ENCODE assay signal across 11 mouse cellular contexts in the genomic region with DNA sequence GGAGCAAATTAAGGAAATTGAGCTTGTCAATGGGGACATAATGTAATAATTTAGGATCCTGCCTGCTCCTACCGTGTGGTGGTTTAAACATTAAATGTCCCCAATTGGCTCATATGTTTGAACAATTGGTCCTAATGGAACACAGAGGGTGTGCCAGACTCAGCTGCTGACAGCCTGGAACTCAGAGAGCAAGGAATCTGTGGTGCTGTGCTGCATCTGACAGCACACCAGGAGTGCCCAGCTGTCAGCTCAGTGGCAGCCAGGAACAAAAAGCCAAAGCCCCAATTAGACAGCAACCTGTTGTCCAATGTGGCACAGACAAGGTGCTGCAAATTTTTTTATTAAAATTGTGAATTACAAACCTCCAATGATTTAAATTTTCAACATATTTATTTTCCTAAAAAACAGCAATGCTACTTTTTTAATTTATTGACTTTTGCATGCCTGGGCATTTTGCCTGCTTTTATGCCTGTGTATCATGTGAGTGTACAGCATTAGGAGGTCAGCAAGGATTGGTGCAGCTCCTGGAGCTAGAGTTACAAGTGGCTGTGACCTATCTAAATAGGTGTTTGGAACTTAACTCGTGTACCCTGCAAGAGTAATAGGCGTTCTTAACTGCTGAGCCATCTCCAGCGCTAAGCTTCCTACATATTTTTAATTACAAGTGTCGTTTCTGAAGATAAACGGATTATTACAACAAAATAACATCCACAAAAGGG.
A peak's percentile ranks its signal among the peaks of the same experiment; 100 is the strongest.
DNase-seq lines count a peak whose midpoint lies in the region; ATAC-seq and TF ChIP-seq lines count a peak whose summit lies in the region.
"Had no signal": no experiment of that assay in that cellular context is flagged by ENCODE, and none has a peak within 500 bp of the region (broad histone marks: within the 10 kb centered on the region; RNA-seq: fewer than 3 reads in every experiment).

No protein-coding gene starts in this region.

- 68% methylated on average over 6 of the region's 6 CpGs for WGBS in neural tube, embryonic 11.5 days
- 64% methylated on average over 6 of the region's 6 CpGs for WGBS in hindbrain, embryonic 13.5 days
- 86% methylated on average over 6 of the region's 6 CpGs for WGBS in thymus, adult 2 months
- WGBS in kidney, embryonic 15.5 days: 64% methylated on average over 6 of the region's 6 CpGs

- no peak overlapping the region for H3K4me2 ChIP-seq in neural tube, embryonic 11.5 days (ENCODE audit: low read depth)
- H3K4me2 ChIP-seq in hindbrain, embryonic 13.5 days: no peak overlapping the region
- no peak overlapping the region for H3K4me2 ChIP-seq in kidney, embryonic 15.5 days

- no peaks in the 10 kb centered on the region for H3K36me3 ChIP-seq in neural tube, embryonic 11.5 days (ENCODE audit: control insufficient read depth, insufficient read depth, low read length)
- H3K36me3 ChIP-seq in hindbrain, embryonic 13.5 days: no peaks in the 10 kb centered on the region
- no peaks in the 10 kb centered on the region for H3K36me3 ChIP-seq in thymus, adult 2 months (ENCODE audit: control insufficient read depth, insufficient read depth, low read length)
- H3K36me3 ChIP-seq in kidney, embryonic 15.5 days: no peaks in the 10 kb centered on the region

- ATAC-seq in neural tube, embryonic 11.5 days (ENCODE audit: insufficient read depth, low FRiP score, low TSS enrichment): peak; percentile 68
- ATAC-seq in hindbrain, embryonic 13.5 days (ENCODE audit: low FRiP score): peak; percentile 89
- no peak for ATAC-seq in kidney, embryonic 15.5 days (replicated peaks; ENCODE audit: low FRiP score)

- H3K9ac ChIP-seq in neural tube, embryonic 11.5 days (ENCODE audit: low read length): no peak overlapping the region
- no peak overlapping the region for H3K9ac ChIP-seq in hindbrain, embryonic 13.5 days
- H3K9ac ChIP-seq in kidney, embryonic 15.5 days: no peak overlapping the region

- peak; percentile 19 for DNase-seq in neural tube, embryonic 11.5 days (ENCODE audit: low spot score)
- no peak for DNase-seq in neural tube, embryonic 10.5 days (ENCODE audit: extremely low spot score, low spot score)
- peak; percentile 22 to 24 for DNase-seq in layer of hippocampus, postnatal 25 days (ENCODE audit: extremely low spot score in 1 of 2, low spot score in 1 of 2)
- DNase-seq in adrenal gland, postnatal 14 days: no peak
- no peak for DNase-seq in thymus, adult 2 months
- DNase-seq: heart, postnatal 4 days; lung, adult 2 months had no signal

- TF ChIP-seq CTCF in thymus, adult 2 months (IDR thresholded peaks at IDR 0.05; ENCODE audit: borderline replicate concordance, control insufficient read depth, extremely low read depth, insufficient read depth, low read length, poor library complexity): no peak

- H3K9me3 ChIP-seq in neural tube, embryonic 11.5 days (ENCODE audit: control insufficient read depth, low read length): no peaks in the 10 kb centered on the region
- no peaks in the 10 kb centered on the region for H3K9me3 ChIP-seq in hindbrain, embryonic 13.5 days
- H3K9me3 ChIP-seq in kidney, embryonic 15.5 days (replicated peaks): no peaks in the 10 kb centered on the region

- no peak overlapping the region for H3K27ac ChIP-seq in neural tube, embryonic 11.5 days (ENCODE audit: low read depth, low read length)
- no peak overlapping the region for H3K27ac ChIP-seq in hindbrain, embryonic 13.5 days
- H3K27ac ChIP-seq in thymus, adult 2 months (ENCODE audit: control insufficient read depth, insufficient read depth, low read length): no peak overlapping the region
- no peak overlapping the region for H3K27ac ChIP-seq in kidney, embryonic 15.5 days

- no peaks in the 10 kb centered on the region for H3K4me1 ChIP-seq in neural tube, embryonic 11.5 days (ENCODE audit: control insufficient read depth, insufficient read depth, low read length)
- peaks cover 5% of the 10 kb centered on the region for H3K4me1 ChIP-seq in hindbrain, embryonic 13.5 days (replicated peaks)
- H3K4me1 ChIP-seq in thymus, adult 2 months (replicated peaks; ENCODE audit: control insufficient read depth, insufficient read depth, low read length): no peaks in the 10 kb centered on the region
- no peaks in the 10 kb centered on the region for H3K4me1 ChIP-seq in kidney, embryonic 15.5 days

- no peaks in the 10 kb centered on the region for H3K27me3 ChIP-seq in neural tube, embryonic 11.5 days (ENCODE audit: control insufficient read depth, insufficient read depth, low read length)
- no peaks in the 10 kb centered on the region for H3K27me3 ChIP-seq in hindbrain, embryonic 13.5 days
- H3K27me3 ChIP-seq in thymus, adult 2 months (ENCODE audit: control insufficient read depth, insufficient read depth, low read length): no peaks in the 10 kb centered on the region
- no peaks in the 10 kb centered on the region for H3K27me3 ChIP-seq in kidney, embryonic 15.5 days
- H3K27me3 ChIP-seq: CH12.LX had no signal

- no peak for TF ChIP-seq POLR2A in thymus, adult 2 months (IDR thresholded peaks at IDR 0.05; ENCODE audit: control insufficient read depth, extremely low read depth, insufficient read depth, low read length, poor library complexity)

- no peak overlapping the region for H3K4me3 ChIP-seq in neural tube, embryonic 11.5 days (ENCODE audit: low read depth, low read length)
- H3K4me3 ChIP-seq in hindbrain, embryonic 13.5 days: no peak overlapping the region
- no peak overlapping the region for H3K4me3 ChIP-seq in thymus, adult 2 months (ENCODE audit: control insufficient read depth, insufficient read depth, low read length)
- H3K4me3 ChIP-seq in kidney, embryonic 15.5 days (replicated peaks): no peak overlapping the region
- H3K4me3 ChIP-seq: erythroblast, embryonic 14.5 days had no signal

Comparison
In these comparisons a context has a peak if more than half of its experiments do, and no peak if none do; other contexts are left out.
1. DNase-seq: peak in neural tube, embryonic 11.5 days (single experiment) and layer of hippocampus, postnatal 25 days (2 of 2); none in neural tube, embryonic 10.5 days (single experiment), adrenal gland, postnatal 14 days (single experiment) and thymus, adult 2 months (single experiment).